Mouse (Mus musculus) ZHBTc4 (cell line): Measurements from ENCODE around the gene Acbd4.
A peak's percentile ranks its signal among the peaks of the same experiment; 100 is the strongest.

Experiments
- DNase-seq: peaks from one replicate; pipeline ENCODE4 v3.0.0-alpha.2; 2011; ENCODE audit warnings: low read depth, low spot score

Acbd4 gene

GRCm38 (mm10) chr11:103081631-103082030 is 19.9 kb upstream of the Acbd4 start:
- no peak for DNase-seq

GRCm38 (mm10) chr11:103093306-103093705 is 8.2 kb upstream of the Acbd4 start:
- no peak for DNase-seq

GRCm38 (mm10) chr11:103093862-103094833 is 7.3 kb upstream of the Acbd4 start:
- peak; percentile 63 for DNase-seq

GRCm38 (mm10) chr11:103095107-103095670 is 6.3 kb upstream of the Acbd4 start:
- DNase-seq = peak; percentile 81

- DNase-seq = no peak
Measured at GRCm38 (mm10) chr11:103095801-103096200, 5.7 kb upstream of the Acbd4 start.

- peak; percentile 67 for DNase-seq
Measured at GRCm38 (mm10) chr11:103096979-103097894, 4.2 kb upstream of the Acbd4 start.

- no peak for DNase-seq
Measured at GRCm38 (mm10) chr11:103098531-103099190, 2.8 kb upstream of the Acbd4 start.

GRCm38 (mm10) chr11:103099352-103099940 is 2.0 kb upstream of the Acbd4 start:
- DNase-seq = no peak

- DNase-seq = no peak
Measured at GRCm38 (mm10) chr11:103100361-103100760, 1.1 kb upstream of the Acbd4 start.

- peak; percentile 49 for DNase-seq
Measured at GRCm38 (mm10) chr11:103101866-103102501, 502 bp downstream of the Acbd4 start.

GRCm38 (mm10) chr11:103102725-103103349 is 1.4 kb downstream of the Acbd4 start:
- DNase-seq = peak; percentile 99

GRCm38 (mm10) chr11:103103621-103104020 is 2.1 kb downstream of the Acbd4 start:
- DNase-seq = no peak

- DNase-seq = no peak
Measured at GRCm38 (mm10) chr11:103104469-103104868, 3.0 kb downstream of the Acbd4 start.

- DNase-seq = no peak
Measured at GRCm38 (mm10) chr11:103105180-103105725, 3.8 kb downstream of the Acbd4 start.

GRCm38 (mm10) chr11:103105810-103106209 is 4.3 kb downstream of the Acbd4 start:
- DNase-seq = no peak

GRCm38 (mm10) chr11:103106386-103106785 is 4.9 kb downstream of the Acbd4 start:
- DNase-seq = peak; percentile 91

- DNase-seq = peak; percentile 12
Measured at GRCm38 (mm10) chr11:103111301-103111700, 9.8 kb downstream of the Acbd4 start.

GRCm38 (mm10) chr11:103111881-103112551 is 10.5 kb downstream of the Acbd4 start:
- DNase-seq = peak; percentile 92

GRCm38 (mm10) chr11:103112552-103112912 is 11.1 kb downstream of the Acbd4 start:
- peak; percentile 68 for DNase-seq
